ENCODE assay signal across 25 mouse cellular contexts in genomic region chr4:141619299-141619883, GRCm38 (mm10). TPM values are rescaled to one million over a fixed set of nuclear protein-coding genes. Genes with fewer than 3 reads are reported as not detected.
DNase-seq lines count a peak whose midpoint lies in the region; ATAC-seq and TF ChIP-seq lines count a peak whose summit lies in the region.
"Had no signal": no experiment of that assay in that cellular context is flagged by ENCODE, and none has a peak within 500 bp of the region (broad histone marks: within the 10 kb centered on the region; RNA-seq: fewer than 3 reads in every experiment).

No protein-coding gene starts in this region.

- H3K4me3 ChIP-seq in lung, embryonic 15.5 days: no peak overlapping the region
- no peak overlapping the region for H3K4me3 ChIP-seq in lung, adult 2 months (replicated peaks; ENCODE audit: extremely low read depth, low read depth, low read length)
- peak overlapping the region in 2 of 3 experiments; percentile 42 to 47 for H3K4me3 ChIP-seq in CH12.LX (replicated peaks in 1 of 3; ENCODE audit: low read depth in 2 of 3, low read length in 2 of 3, poor library complexity in 1 of 3)
- no peak overlapping the region for H3K4me3 ChIP-seq in macrophage (ENCODE audit: inconsistent target)
- no peak overlapping the region for H3K4me3 ChIP-seq in hindbrain, embryonic 12.5 days
- H3K4me3 ChIP-seq: forebrain, embryonic 10.5 days; heart, embryonic 15.5 days; limb, embryonic 15.5 days; neural tube, embryonic 15.5 days had no signal

- TF ChIP-seq CTCF in lung, adult 2 months (IDR thresholded peaks at IDR 0.05; ENCODE audit: insufficient read depth, low read length): no peak
- no peak for TF ChIP-seq CTCF in CH12.LX (conservative IDR thresholded peaks at IDR 0.05 in 1 of 2, IDR thresholded peaks at IDR 0.05 in 1 of 2; ENCODE audit: low read depth in 2 of 2, low read length in 2 of 2)

- no peaks in the 10 kb centered on the region for H3K36me3 ChIP-seq in lung, embryonic 15.5 days
- H3K36me3 ChIP-seq in CH12.LX (replicated peaks in 1 of 2; ENCODE audit: control insufficient read depth in 1 of 2, insufficient read depth in 1 of 2, low read length in 1 of 2) (peaks cover 0 to 21% of the 10 kb centered on the region in 2 experiments), macrophage (ENCODE audit: inconsistent target) (no peaks in the 10 kb centered on the region)
- H3K36me3 ChIP-seq in hindbrain, embryonic 12.5 days: no peaks in the 10 kb centered on the region
- H3K36me3 ChIP-seq: forebrain, embryonic 10.5 days; heart, embryonic 15.5 days; limb, embryonic 15.5 days; neural tube, embryonic 15.5 days had no signal

- no peaks in the 10 kb centered on the region for H3K79me2 ChIP-seq in CH12.LX (replicated peaks; ENCODE audit: control insufficient read depth, extremely low read depth, insufficient read depth, poor library complexity, severe bottlenecking)
- no peaks in the 10 kb centered on the region for H3K79me2 ChIP-seq in macrophage (ENCODE audit: inconsistent target)

- 0 out of 2 replicates have a peak overlapping the region, but pooled peaks have one; percentile 25 for H3K4me2 ChIP-seq in lung, embryonic 15.5 days
- H3K4me2 ChIP-seq in CH12.LX (ENCODE audit: insufficient read depth, low read depth, poor library complexity, severe bottlenecking): 0 out of 2 replicates have a peak overlapping the region, but pooled peaks have one; percentile 6
- H3K4me2 ChIP-seq in hindbrain, embryonic 12.5 days (replicated peaks): no peak overlapping the region
- H3K4me2 ChIP-seq: limb, embryonic 15.5 days; midbrain, embryonic 11.5 days; neural tube, embryonic 15.5 days had no signal

- H3K27me3 ChIP-seq in lung, embryonic 15.5 days: no peaks in the 10 kb centered on the region
- H3K27me3 ChIP-seq in CH12.LX (replicated peaks): no peaks in the 10 kb centered on the region
- H3K27me3 ChIP-seq in hindbrain, embryonic 12.5 days: peaks cover 8% of the 10 kb centered on the region; the same call in 1 of the 2 replicates
- H3K27me3 ChIP-seq: heart, embryonic 15.5 days; limb, embryonic 15.5 days; neural tube, embryonic 15.5 days had no signal

- WGBS in lung, embryonic 15.5 days: 82% methylated on average over 9 of the region's 9 CpGs
- WGBS in lung, adult 2 months: 82% methylated on average over 9 of the region's 9 CpGs
- 65% methylated on average over 9 of the region's 9 CpGs for WGBS in macrophage (ENCODE audit: missing documents)
- WGBS in hindbrain, embryonic 12.5 days: 89% methylated on average over 9 of the region's 9 CpGs

- H3K27ac ChIP-seq in lung, embryonic 15.5 days: no peak overlapping the region
- H3K27ac ChIP-seq in CH12.LX (ENCODE audit: insufficient read depth, low read depth): no peak overlapping the region
- H3K27ac ChIP-seq in macrophage: peak overlapping the region; percentile 25; the same call in 1 of the 2 replicates
- H3K27ac ChIP-seq in hindbrain, embryonic 12.5 days: no peak overlapping the region
- H3K27ac ChIP-seq: forebrain, embryonic 10.5 days; heart, embryonic 15.5 days; limb, embryonic 15.5 days; liver, embryonic 14.5 days; neural tube, embryonic 15.5 days had no signal

- no peak for DNase-seq in lung, adult 2 months
- DNase-seq in 416B (ENCODE audit: low read depth) (peak; percentile 71), CH12.LX (ENCODE audit: extremely low read depth) (no peak)
- DNase-seq in testis, postnatal 10 days (ENCODE audit: low spot score): no peak
- DNase-seq: adrenal gland, postnatal 14 days; cerebellum, postnatal 36 days; forebrain, postnatal 0 days; gastrocnemius, postnatal 14 days; kidney, adult 11 months; kidney, postnatal 10 days; left cerebral cortex, postnatal 4 days; right cerebral cortex, adult 18-20 months; right cerebral cortex, postnatal 4 days; thymus, postnatal 25 days had no signal

- ATAC-seq in lung, embryonic 15.5 days (ENCODE audit: borderline replicate concordance, extremely low read depth, low FRiP score, low TSS enrichment): no peak
- no peak for ATAC-seq in hindbrain, embryonic 12.5 days (ENCODE audit: low FRiP score)
- ATAC-seq: hindbrain, embryonic 16.5 days had no signal

- dilution Hi-C loops in CH12.LX (cut with MboI; ENCODE audit: extremely low pct_ligation_motif_present, extremely low pct_unique_long_range_greater_than_20kb, low sequenced_read_pairs): no loop called here

- H3K9ac ChIP-seq in lung, embryonic 15.5 days: no peak overlapping the region
- H3K9ac ChIP-seq in CH12.LX (ENCODE audit: insufficient read depth, low read depth): peak overlapping the region; percentile 43; the same call in 1 of the 2 replicates
- H3K9ac ChIP-seq in hindbrain, embryonic 12.5 days: no peak overlapping the region
- H3K9ac ChIP-seq: forebrain, postnatal 0 days; heart, embryonic 15.5 days; limb, embryonic 15.5 days; liver, embryonic 14.5 days; neural tube, embryonic 15.5 days had no signal

- no peak for TF ChIP-seq EP300 in CH12.LX (IDR thresholded peaks at IDR 0.05; ENCODE audit: low read length)

- no peak for TF ChIP-seq RAD21 in CH12.LX (IDR thresholded peaks at IDR 0.05; ENCODE audit: low read depth, low read length)

- in situ Hi-C loops in CH12.LX (cut with MboI; ENCODE audit: low pct_ligation_motif_present, low pct_unique_long_range_greater_than_20kb, low sequenced_read_pairs): loop anchor here (10.0 kb wide), 2 partner anchors 225 to 335 kb away; partner anchors contain the start of gene Ctrc

- TF ChIP-seq POLR2A in lung, adult 2 months (IDR thresholded peaks at IDR 0.05; ENCODE audit: borderline replicate concordance, extremely low read depth, low read depth, low read length): no peak
- no peak for TF ChIP-seq POLR2A in CH12.LX (IDR thresholded peaks at IDR 0.05; ENCODE audit: low read depth, low read length)

- H3K9me3 ChIP-seq in lung, embryonic 15.5 days: no peaks in the 10 kb centered on the region
- no peaks in the 10 kb centered on the region for H3K9me3 ChIP-seq in CH12.LX (replicated peaks; ENCODE audit: low read length)
- H3K9me3 ChIP-seq in hindbrain, embryonic 12.5 days (replicated peaks): no peaks in the 10 kb centered on the region
- H3K9me3 ChIP-seq: forebrain, embryonic 10.5 days; heart, embryonic 15.5 days; limb, embryonic 15.5 days; neural tube, embryonic 15.5 days had no signal

- peaks cover 24% of the 10 kb centered on the region for H3K4me1 ChIP-seq in lung, embryonic 15.5 days
- H3K4me1 ChIP-seq in lung, adult 2 months (ENCODE audit: control insufficient read depth, insufficient read depth, low read length): peaks cover 13% of the 10 kb centered on the region
- peaks cover 25 to 68% of the 10 kb centered on the region in 2 experiments for H3K4me1 ChIP-seq in CH12.LX (ENCODE audit: control insufficient read depth in 1 of 2, insufficient read depth in 2 of 2)
- H3K4me1 ChIP-seq in hindbrain, embryonic 12.5 days: peaks cover 10% of the 10 kb centered on the region

RNA-seq across cellular contexts. Expression of gene Tmem82, which starts 1.0 kb away (rescaled TPM):
- polyA plus RNA-seq in lung, embryonic 15.5 days (2015; fragmentation: Nextera tagmentation; extraction: Ambion mirVana): 0.49 and 0.58 TPM in 2 replicates
- polyA plus RNA-seq in lung, adult 2 months (2012; rRNA removed): 5.1 and 5.3 TPM in 2 replicates
- total RNA-seq in CH12.LX (2012; rRNA removed): 3.8 and 5.2 TPM in 2 replicates
- total RNA-seq in CH12.LX (2014; rRNA removed): 0.58 and 0.68 TPM in 2 replicates
- 2.7 TPM in 2 replicates for polyA plus RNA-seq in CH12.LX (2012; ENCODE audit: insufficient read length, low read depth)
- 10 to 100 TPM in 9 of 26 experiments, 1 to 10 TPM in 17; 1.6 to 19.7 (median 6.3) TPM for total RNA-seq in macrophage (2018; cell fraction: chromatin; rRNA removed)
- total RNA-seq in macrophage (2018; cell fraction: cytosol; rRNA removed): 1 to 10 TPM; 1.1 to 4.7 (median 1.9) TPM
- 10 to 100 TPM in 10 of 26 experiments, 1 to 10 TPM in 16; 1.8 to 21.2 (median 6.3) TPM for total RNA-seq in macrophage (2018; cell fraction: nucleus; rRNA removed)
- polyA plus RNA-seq in macrophage (2018): 1.3 to 4.5 TPM (median 2.7 TPM) in 3 replicates
- polyA plus RNA-seq in hindbrain, embryonic 12.5 days (2016; fragmentation: Nextera tagmentation; extraction: Ambion mirVana): 0.29 and 0.50 TPM in 2 replicates

RNA-seq across cellular contexts. Expression of gene Slc25a34, which starts 4.2 kb away (rescaled TPM):
- polyA plus RNA-seq in lung, embryonic 15.5 days (2015; fragmentation: Nextera tagmentation; extraction: Ambion mirVana): 0.05 and 0.09 TPM in 2 replicates
- 2.3 and 3.9 TPM in 2 replicates for polyA plus RNA-seq in lung, adult 2 months (2012; rRNA removed)
- total RNA-seq in CH12.LX (2012; rRNA removed) (0.63 and 0.64 TPM in 2 replicates), CH12.LX (2014; rRNA removed) (0.23 and 0.41 TPM in 2 replicates)
- polyA plus RNA-seq in CH12.LX (2012; ENCODE audit: insufficient read length, low read depth) (1.2 and 1.7 TPM in 2 replicates), macrophage (2018) (0.09 to 0.17 TPM in 2 of 3 replicates, not detected in the other)
- 1 to 10 TPM in 12 of 26 experiments, under 1 TPM in 10, not detected in 4; 0.26 to 3.6 (median 1.0) TPM for total RNA-seq in macrophage (2018; cell fraction: chromatin; rRNA removed)
- under 1 TPM in 9 of 26 experiments, not detected in 17; 0.05 to 0.18 (median 0.07) TPM for total RNA-seq in macrophage (2018; cell fraction: cytosol; rRNA removed)
- 1 to 10 TPM in 8 of 26 experiments, under 1 TPM in 17, not detected in 1; 0.17 to 3.0 (median 0.60) TPM for total RNA-seq in macrophage (2018; cell fraction: nucleus; rRNA removed)
- not detected in 2 replicates for polyA plus RNA-seq in hindbrain, embryonic 12.5 days (2016; fragmentation: Nextera tagmentation; extraction: Ambion mirVana)
- total RNA-seq: hematopoietic stem cell, adult 5-6 weeks had no signal
- polyA plus RNA-seq: forebrain, embryonic 10.5 days; midbrain, embryonic 11.5 days had no signal

RNA-seq across cellular contexts. Expression of gene Fblim1, which starts 13.5 kb away (rescaled TPM):
- polyA plus RNA-seq in lung, embryonic 15.5 days (2015; fragmentation: Nextera tagmentation; extraction: Ambion mirVana): 73.5 TPM in 2 replicates
- 36.2 and 45.7 TPM in 2 replicates for polyA plus RNA-seq in lung, adult 2 months (2012; rRNA removed)
- 0.17 TPM in 2 replicates for total RNA-seq in CH12.LX (2012; rRNA removed)
- 0.07 and 0.09 TPM in 2 replicates for total RNA-seq in CH12.LX (2014; rRNA removed)
- polyA plus RNA-seq in CH12.LX (2012; ENCODE audit: insufficient read length, low read depth): 0.97 and 1.2 TPM in 2 replicates
- total RNA-seq in macrophage (2018; cell fraction: chromatin; rRNA removed): 100 to 1,000 TPM in 9 of 26 experiments, 10 to 100 TPM in 16, 1 to 10 TPM in 1; 9.8 to 227 (median 60.4) TPM
- 100 to 1,000 TPM in 25 of 26 experiments, 10 to 100 TPM in 1; 90.3 to 218 (median 142) TPM for total RNA-seq in macrophage (2018; cell fraction: cytosol; rRNA removed)
- total RNA-seq in macrophage (2018; cell fraction: nucleus; rRNA removed): 100 to 1,000 TPM in 10 of 26 experiments, 10 to 100 TPM in 16; 20.4 to 193 (median 83.3) TPM
- 107 to 177 TPM (median 134 TPM) in 3 replicates for polyA plus RNA-seq in macrophage (2018)
- polyA plus RNA-seq in hindbrain, embryonic 12.5 days (2016; fragmentation: Nextera tagmentation; extraction: Ambion mirVana): 49.1 and 57.9 TPM in 2 replicates

RNA-seq across cellular contexts. Expression of gene Plekhm2, which starts 45.3 kb away (rescaled TPM):
- polyA plus RNA-seq in lung, embryonic 15.5 days (2015; fragmentation: Nextera tagmentation; extraction: Ambion mirVana): 5.5 and 6.2 TPM in 2 replicates
- 45.7 and 52.3 TPM in 2 replicates for polyA plus RNA-seq in lung, adult 2 months (2012; rRNA removed)
- total RNA-seq in CH12.LX (2012; rRNA removed): 12.3 and 13.7 TPM in 2 replicates
- total RNA-seq in CH12.LX (2014; rRNA removed): 12.4 and 12.7 TPM in 2 replicates
- polyA plus RNA-seq in CH12.LX (2012; ENCODE audit: insufficient read length, low read depth): 22.0 and 28.2 TPM in 2 replicates
- total RNA-seq in macrophage (2018; cell fraction: chromatin; rRNA removed): 100 to 1,000 TPM; 143 to 432 (median 230) TPM
- total RNA-seq in macrophage (2018; cell fraction: cytosol; rRNA removed): 10 to 100 TPM; 31.1 to 84.7 (median 52.3) TPM
- total RNA-seq in macrophage (2018; cell fraction: nucleus; rRNA removed): 100 to 1,000 TPM in 23 of 26 experiments, 10 to 100 TPM in 3; 82.0 to 320 (median 157) TPM
- 44.8 to 76.0 TPM (median 74.2 TPM) in 3 replicates for polyA plus RNA-seq in macrophage (2018)
- polyA plus RNA-seq in hindbrain, embryonic 12.5 days (2016; fragmentation: Nextera tagmentation; extraction: Ambion mirVana): 6.3 and 7.6 TPM in 2 replicates

Comparison
In these comparisons a context has a peak if more than half of its experiments do, and no peak if none do; other contexts are left out.
1. H3K4me3 ChIP-seq: peak in CH12.LX (2 of 3); none in lung, embryonic 15.5 days (single experiment), lung, adult 2 months (single experiment), macrophage (single experiment) and hindbrain, embryonic 12.5 days (single experiment).
2. RNA of gene Fblim1, which starts 13.5 kb away (polyA plus RNA-seq): 107 to 177 TPM in macrophage, 73.5 TPM in lung, embryonic 15.5 days, 49.1 to 57.9 TPM in hindbrain, embryonic 12.5 days and 36.2 to 45.7 TPM in lung, adult 2 months; 0.97 to 1.2 TPM in CH12.LX; every median in the first group is over 10 times any median in the second.